Mouse (Mus musculus): ENCODE results near the gene 2310030G06Rik. TPM values are rescaled to one million over a fixed set of nuclear protein-coding genes. Genes with fewer than 3 reads are reported as not detected.

2310030G06Rik gene
- polyA plus RNA-seq, 1 experiment = 1.1 TPM

DNA sequence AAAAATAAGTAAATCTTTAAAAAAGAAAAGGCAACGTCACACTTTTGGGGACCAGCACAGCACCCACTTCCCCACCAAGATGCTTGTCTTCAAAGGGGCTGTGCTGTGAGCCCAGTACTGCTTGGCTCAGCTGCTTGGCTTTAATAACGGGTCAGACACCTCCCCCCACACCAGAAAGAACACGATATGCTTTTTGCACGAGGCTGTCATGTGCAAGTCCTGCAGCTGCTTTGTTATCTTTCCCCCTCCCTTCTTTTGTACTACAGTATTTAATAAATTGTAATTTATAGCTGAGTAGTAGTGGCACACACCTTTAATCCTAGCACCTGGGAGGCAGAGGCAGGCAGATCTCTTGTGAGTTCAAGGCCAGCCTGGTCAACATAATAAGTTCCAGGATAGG is 27.5 kb downstream of the 2310030G06Rik start:
- Histone ChIP-seq H3K36me3 (ENCODE audit: control insufficient read depth, insufficient read depth) (no peaks in the 10 kb centered on the region), H3K79me2 (ENCODE audit: control insufficient read depth, insufficient read depth) (no peaks in the 10 kb centered on the region), H3ac (ENCODE audit: control insufficient read depth, insufficient read length) (no peak overlapping the region), H3K4me2 (ENCODE audit: low read depth) (no peak overlapping the region), H3K27me3 (ENCODE audit: control insufficient read depth, insufficient read depth, insufficient read length) (no peaks in the 10 kb centered on the region), H3K4me3 (no peak overlapping the region)
- no peak for TF ChIP-seq POLR2AphosphoS2 (IDR thresholded peaks at IDR 0.05; ENCODE audit: insufficient read length, low read depth)
- TF ChIP-seq MAX (IDR thresholded peaks at IDR 0.05; ENCODE audit: low read depth) = no peak
- TF ChIP-seq POLR2A (IDR thresholded peaks at IDR 0.05; ENCODE audit: insufficient read length, low read depth) = no peak
- no peak for TF ChIP-seq MYOD1 (IDR thresholded peaks at IDR 0.05; ENCODE audit: control insufficient read depth in 1 of 3, insufficient read length in 2 of 3, low read depth in 2 of 3)
- no peak for TF ChIP-seq USF1 (IDR thresholded peaks at IDR 0.05; ENCODE audit: low read depth)
- TF ChIP-seq CEBPB (IDR thresholded peaks at IDR 0.05; ENCODE audit: insufficient read depth, poor library complexity, severe bottlenecking) = no peak
- no peak for TF ChIP-seq TCF12 (IDR thresholded peaks at IDR 0.05; ENCODE audit: insufficient read depth, poor library complexity, severe bottlenecking)
- TF ChIP-seq MYOG (IDR thresholded peaks at IDR 0.05; ENCODE audit: control insufficient read depth in 1 of 3, insufficient read depth in 1 of 3, insufficient read length in 2 of 3, low read depth in 2 of 3) = no peak
- no peak for TF ChIP-seq REST (IDR thresholded peaks at IDR 0.05; ENCODE audit: insufficient read depth, insufficient read length)
- TF ChIP-seq E2F4 (IDR thresholded peaks at IDR 0.05; ENCODE audit: insufficient read depth) = no peak
- no peak for TF ChIP-seq TCF3 (IDR thresholded peaks at IDR 0.05; ENCODE audit: insufficient read length, low read depth)

DNA sequence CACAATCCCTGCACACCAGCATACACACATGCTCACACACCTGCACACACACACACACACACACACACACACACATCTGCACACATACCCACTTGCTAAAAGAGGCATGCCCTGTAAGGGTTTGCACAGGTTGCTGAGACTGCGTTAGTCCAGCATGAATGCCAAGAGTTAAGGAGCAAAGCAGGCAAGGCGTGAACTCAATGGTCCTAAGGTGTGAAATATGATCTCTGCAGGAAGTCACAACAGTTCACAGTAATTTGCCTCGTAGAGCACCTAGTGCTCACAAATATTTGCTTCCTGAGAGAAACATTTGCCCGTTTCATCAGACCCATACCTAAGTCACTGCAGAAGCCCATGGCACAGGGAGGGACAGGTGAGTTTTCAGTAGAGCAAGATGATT is 32.1 kb downstream of the 2310030G06Rik start:
- Histone ChIP-seq H3K36me3 (ENCODE audit: control insufficient read depth, insufficient read depth) (no peaks in the 10 kb centered on the region), H3K79me2 (ENCODE audit: control insufficient read depth, insufficient read depth) (no peaks in the 10 kb centered on the region), H3K4me2 (ENCODE audit: low read depth) (no peak overlapping the region), H3K27me3 (ENCODE audit: control insufficient read depth, insufficient read depth, insufficient read length) (no peaks in the 10 kb centered on the region), H3ac (ENCODE audit: control insufficient read depth, insufficient read length) (no peak overlapping the region), H3K4me3 (no peak overlapping the region)
- TF ChIP-seq MYOG (IDR thresholded peaks at IDR 0.05; ENCODE audit: control insufficient read depth in 1 of 3, insufficient read depth in 1 of 3, insufficient read length in 2 of 3, low read depth in 2 of 3) (no peak), MYOD1 (IDR thresholded peaks at IDR 0.05; ENCODE audit: control insufficient read depth in 1 of 3, insufficient read length in 2 of 3, low read depth in 2 of 3) (no peak), REST (IDR thresholded peaks at IDR 0.05; ENCODE audit: insufficient read depth, insufficient read length) (no peak), MAX (IDR thresholded peaks at IDR 0.05; ENCODE audit: low read depth) (no peak), TCF3 (IDR thresholded peaks at IDR 0.05; ENCODE audit: insufficient read length, low read depth) (no peak), SRF (IDR thresholded peaks at IDR 0.05; ENCODE audit: control insufficient read depth, insufficient read length, low read depth) (no peak), CEBPB (IDR thresholded peaks at IDR 0.05; ENCODE audit: insufficient read depth, poor library complexity, severe bottlenecking) (no peak), TCF12 (IDR thresholded peaks at IDR 0.05; ENCODE audit: insufficient read depth, poor library complexity, severe bottlenecking) (no peak), USF1 (IDR thresholded peaks at IDR 0.05; ENCODE audit: low read depth) (no peak), POLR2AphosphoS2 (IDR thresholded peaks at IDR 0.05; ENCODE audit: insufficient read length, low read depth) (no peak), POLR2A (IDR thresholded peaks at IDR 0.05; ENCODE audit: insufficient read length, low read depth) (no peak)

DNA sequence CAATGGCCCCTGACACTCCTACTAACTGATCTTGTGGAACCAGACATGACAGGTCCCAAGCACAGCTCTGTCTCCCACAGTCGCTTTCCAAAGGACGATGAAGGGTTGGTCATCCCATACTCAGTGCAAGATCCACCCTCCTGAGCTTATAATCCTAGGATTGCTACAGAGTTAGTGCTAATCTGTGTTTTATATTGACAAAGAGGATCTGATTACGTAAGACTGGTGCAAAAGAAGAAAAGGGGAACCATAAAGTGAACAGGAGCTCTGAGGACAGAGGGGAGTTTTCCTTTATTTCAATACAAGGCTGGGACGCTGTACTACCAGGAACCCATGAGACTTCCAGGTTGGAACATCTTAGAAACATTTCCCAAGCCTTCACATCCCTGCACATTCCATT is 35.0 kb downstream of the 2310030G06Rik start:
- no peaks in the 10 kb centered on the region for H3K27me3 ChIP-seq (ENCODE audit: control insufficient read depth, insufficient read depth, insufficient read length)
- no peaks in the 10 kb centered on the region for H3K79me2 ChIP-seq (ENCODE audit: control insufficient read depth, insufficient read depth)
- no peak overlapping the region for H3K4me2 ChIP-seq (ENCODE audit: low read depth)
- H3ac ChIP-seq (ENCODE audit: control insufficient read depth, insufficient read length) = no peak overlapping the region
- no peak for TF ChIP-seq POLR2AphosphoS2 (IDR thresholded peaks at IDR 0.05; ENCODE audit: insufficient read length, low read depth)
- TF ChIP-seq USF1 (IDR thresholded peaks at IDR 0.05; ENCODE audit: low read depth) = no peak
- no peak for TF ChIP-seq MAX (IDR thresholded peaks at IDR 0.05; ENCODE audit: low read depth)
- TF ChIP-seq CEBPB (IDR thresholded peaks at IDR 0.05; ENCODE audit: insufficient read depth, poor library complexity, severe bottlenecking) = no peak
- TF ChIP-seq TCF3 (IDR thresholded peaks at IDR 0.05; ENCODE audit: insufficient read length, low read depth) = no peak
- TF ChIP-seq POLR2A (IDR thresholded peaks at IDR 0.05; ENCODE audit: insufficient read length, low read depth) = no peak
- no peak for TF ChIP-seq E2F4 (IDR thresholded peaks at IDR 0.05; ENCODE audit: insufficient read depth)
- no peak for TF ChIP-seq TCF12 (IDR thresholded peaks at IDR 0.05; ENCODE audit: insufficient read depth, poor library complexity, severe bottlenecking)
- TF ChIP-seq MYOG (IDR thresholded peaks at IDR 0.05; ENCODE audit: control insufficient read depth in 1 of 3, insufficient read depth in 1 of 3, insufficient read length in 2 of 3, low read depth in 2 of 3) = no peak
- TF ChIP-seq REST (IDR thresholded peaks at IDR 0.05; ENCODE audit: insufficient read depth, insufficient read length) = no peak
- TF ChIP-seq MYOD1 (IDR thresholded peaks at IDR 0.05; ENCODE audit: control insufficient read depth in 1 of 3, insufficient read length in 2 of 3, low read depth in 2 of 3) = no peak
- TF ChIP-seq SRF (IDR thresholded peaks at IDR 0.05; ENCODE audit: control insufficient read depth, insufficient read length, low read depth) = no peak
- no peaks in the 10 kb centered on the region for H3K36me3 ChIP-seq (ENCODE audit: control insufficient read depth, insufficient read depth)
- no peak overlapping the region for H3K4me3 ChIP-seq

DNA sequence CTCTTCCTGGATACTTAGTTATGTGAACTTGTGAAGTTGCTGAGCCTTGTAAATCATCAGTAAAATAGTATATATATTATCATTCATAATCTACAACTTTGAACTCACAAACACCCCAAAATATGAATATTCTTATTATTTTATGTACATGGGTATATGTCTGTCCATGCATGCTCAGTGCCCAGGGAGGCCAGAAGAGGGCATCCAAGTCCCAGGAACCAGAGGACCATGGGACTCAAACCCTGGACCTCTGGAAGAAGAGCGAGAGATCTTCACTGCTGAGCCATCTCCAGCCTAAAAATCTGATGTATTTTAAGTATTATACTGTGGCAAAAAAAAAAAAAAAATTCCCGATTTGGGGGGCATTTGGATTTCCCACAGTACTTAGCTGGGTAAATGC is 37.2 kb downstream of the 2310030G06Rik start:
- H3K27me3 ChIP-seq (ENCODE audit: control insufficient read depth, insufficient read depth, insufficient read length) = no peaks in the 10 kb centered on the region
- no peaks in the 10 kb centered on the region for H3K79me2 ChIP-seq (ENCODE audit: control insufficient read depth, insufficient read depth)
- H3K4me2 ChIP-seq (ENCODE audit: low read depth) = no peak overlapping the region
- no peak overlapping the region for H3K4me3 ChIP-seq
- TF ChIP-seq MYOG (IDR thresholded peaks at IDR 0.05; ENCODE audit: control insufficient read depth in 1 of 3, insufficient read depth in 1 of 3, insufficient read length in 2 of 3, low read depth in 2 of 3) (no peak), SRF (IDR thresholded peaks at IDR 0.05; ENCODE audit: control insufficient read depth, insufficient read length, low read depth) (no peak), E2F4 (IDR thresholded peaks at IDR 0.05; ENCODE audit: insufficient read depth) (no peak), POLR2A (IDR thresholded peaks at IDR 0.05; ENCODE audit: insufficient read length, low read depth) (no peak), USF1 (IDR thresholded peaks at IDR 0.05; ENCODE audit: low read depth) (no peak), MYOD1 (IDR thresholded peaks at IDR 0.05; ENCODE audit: control insufficient read depth in 1 of 3, insufficient read length in 2 of 3, low read depth in 2 of 3) (no peak), POLR2AphosphoS2 (IDR thresholded peaks at IDR 0.05; ENCODE audit: insufficient read length, low read depth) (no peak)
- no peaks in the 10 kb centered on the region for H3K36me3 ChIP-seq (ENCODE audit: control insufficient read depth, insufficient read depth)
- no peak overlapping the region for H3ac ChIP-seq (ENCODE audit: control insufficient read depth, insufficient read length)

DNA sequence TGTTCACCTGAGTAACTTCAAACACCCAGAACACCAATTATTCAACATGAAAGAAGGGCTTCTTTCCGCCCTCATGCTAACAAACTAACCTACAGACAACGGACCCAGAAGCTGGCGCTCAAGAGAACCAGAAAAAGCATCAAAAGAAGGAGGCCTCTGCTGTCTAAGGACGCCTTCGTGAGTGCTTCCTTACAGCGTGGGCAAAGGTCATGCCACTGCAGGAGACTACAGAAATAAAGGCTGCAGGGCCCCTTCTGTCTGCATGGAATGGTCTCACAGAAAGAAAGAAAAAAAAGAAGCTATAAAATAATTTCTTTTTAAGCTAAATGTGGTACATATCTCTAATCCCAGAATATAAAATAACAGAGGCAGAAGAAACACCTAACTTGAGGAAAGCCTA is 41.4 kb downstream of the 2310030G06Rik start:
- TF ChIP-seq E2F4 (IDR thresholded peaks at IDR 0.05; ENCODE audit: insufficient read depth) (no peak), MYOG (IDR thresholded peaks at IDR 0.05; ENCODE audit: control insufficient read depth in 1 of 3, insufficient read depth in 1 of 3, insufficient read length in 2 of 3, low read depth in 2 of 3) (no peak)
- Histone ChIP-seq H3K4me3 (no peak overlapping the region), H3ac (ENCODE audit: control insufficient read depth, insufficient read length) (no peak overlapping the region), H3K4me2 (ENCODE audit: low read depth) (no peak overlapping the region), H3K27me3 (ENCODE audit: control insufficient read depth, insufficient read depth, insufficient read length) (no peaks in the 10 kb centered on the region), H3K79me2 (ENCODE audit: control insufficient read depth, insufficient read depth) (no peaks in the 10 kb centered on the region), H3K36me3 (ENCODE audit: control insufficient read depth, insufficient read depth) (no peaks in the 10 kb centered on the region)
